Mouse (Mus musculus) hindbrain, embryonic 11.5 days (tissue): ENCODE data around the gene Nme1. TPM values are rescaled to one million over a fixed set of nuclear protein-coding genes. Genes with fewer than 3 reads are reported as not detected.
A peak's percentile ranks its signal among the peaks of the same experiment; 100 is the strongest.

Experiments
- ATAC-seq: fragments of 200-750 bp; cut with Nextera tagmentation; 2 replicates; pipeline ENCODE4 v1.8.0; 2017; ENCODE audit warnings: mild to moderate bottlenecking, moderate TSS enrichment, moderate library complexity; ENCODE audit not compliant: low FRiP score
- DNase-seq: peaks from one replicate; pipeline ENCODE4 v3.0.0-alpha.2; 2015; ENCODE audit warnings: low spot score
- H3K27ac ChIP-seq: fragments of 300-500 bp; sonication (generic); 2 replicates; pipeline ENCODE4 v1.5.1; 2014; ENCODE audit warnings: mild to moderate bottlenecking, low read depth, low read length
- H3K27me3 ChIP-seq: fragments of 300-500 bp; sonication (generic); 2 replicates; pipeline ENCODE4 v1.6.1; 2014; ENCODE audit warnings: mild to moderate bottlenecking, low read length, moderate library complexity, mixed read lengths; ENCODE audit not compliant: control insufficient read depth, insufficient read depth
- H3K36me3 ChIP-seq: fragments of 300-500 bp; sonication (generic); 2 replicates; pipeline ENCODE4 v1.6.1; 2014; ENCODE audit warnings: mild to moderate bottlenecking, low read length, moderate library complexity, mixed read lengths; ENCODE audit not compliant: control insufficient read depth, insufficient read depth
- H3K4me1 ChIP-seq: fragments of 300-500 bp; sonication (generic); replicated peaks from 2 replicates; pipeline ENCODE4 v1.6.1; 2014; ENCODE audit warnings: low read length, mixed read lengths; ENCODE audit not compliant: control insufficient read depth, insufficient read depth
- H3K4me2 ChIP-seq: fragments of 300-500 bp; sonication (generic); replicated peaks from 2 replicates; pipeline ENCODE4 v1.6.1; 2014; ENCODE audit warnings: mild to moderate bottlenecking, low read depth, low read length
- H3K4me3 ChIP-seq: fragments of 300-500 bp; sonication (generic); 2 replicates; pipeline ENCODE4 v1.5.1; 2014; ENCODE audit warnings: low read depth, low read length
- H3K9ac ChIP-seq: fragments of 300-500 bp; sonication (generic); 2 replicates; pipeline ENCODE4 v1.6.1; 2014; ENCODE audit warnings: low read depth, low read length
- H3K9me3 ChIP-seq: fragments of 300-500 bp; sonication (generic); 2 replicates; pipeline ENCODE4 v1.6.1; 2016; ENCODE audit warnings: low read length; ENCODE audit not compliant: control insufficient read depth
- WGBS: fragments of 180-500 bp; shearing (Covaris S2); extraction: QIAGEN DNeasy Blood & Tissue Kit; methylation state at CpG from one replicate; pipeline ENCODE4 v1.1.7; 2014; 5-methylcytosine and 5-hydroxymethylcytosine counted together
- polyA plus RNA-seq: library from polyadenylated mRNA; unstranded; fragments of >200 nt; fragmentation: Nextera tagmentation; extraction: Ambion mirVana; gene quantifications from 2 replicates; pipeline ENCODE4 v1.2.1, GENCODE M21; 2014

Gene Nme1
- 198 and 206 TPM in 2 replicates for polyA plus RNA-seq

GRCm38 (mm10) chr11:93968005-93968847 is at the start of gene Nme1, which contains the start of gene Gm20390:
TSS of gene Nme1 (minus strand) at chr11:93968521.
TSS of gene Gm20390 (minus strand) at chr11:93968293.
- H3K36me3 ChIP-seq: peaks cover 11% of the 10 kb centered on the region; the same call in 1 of the 2 replicates
- H3K9ac ChIP-seq: peak within 1 kb of the TSS; percentile 89
- WGBS: under 1% methylated on average over 40 of the region's 40 CpGs
- DNase-seq: peak; percentile 99
- H3K9me3 ChIP-seq: no peaks in the 10 kb centered on the region
- peak within 1 kb of the TSS; percentile 81 for H3K4me3 ChIP-seq
- peak; percentile 97 for ATAC-seq
- H3K4me1 ChIP-seq: no peaks in the 10 kb centered on the region
- peak within 1 kb of the TSS; percentile 56 for H3K27ac ChIP-seq
- no peaks in the 10 kb centered on the region for H3K27me3 ChIP-seq
- H3K4me2 ChIP-seq: peak within 1 kb of the TSS; percentile 80

- Histone ChIP-seq H3K4me3 (no peak overlapping the region), H3K9ac (no peak overlapping the region), H3K27ac (no peak overlapping the region), H3K36me3 (no peaks in the 10 kb centered on the region), H3K27me3 (no peaks in the 10 kb centered on the region), H3K4me2 (no peak overlapping the region), H3K9me3 (no peaks in the 10 kb centered on the region), H3K4me1 (no peaks in the 10 kb centered on the region)
- ATAC-seq: no peak
- WGBS: 96% methylated on average over 2 of the region's 2 CpGs
- no peak for DNase-seq
These were observed 35.0 kb upstream of the Nme1 start for GRCm38 (mm10) chr11:94003346-94003745.

GRCm38 (mm10) chr11:93999276-93999675 is 31.0 kb upstream of the Nme1 start:
- no peak overlapping the region for H3K9ac ChIP-seq
- ATAC-seq (no peak), DNase-seq (no peak)
- no peaks in the 10 kb centered on the region for H3K9me3 ChIP-seq
- H3K4me1 ChIP-seq: peaks cover 6% of the 10 kb centered on the region
- no peak overlapping the region for H3K4me2 ChIP-seq
- H3K27ac ChIP-seq: no peak overlapping the region
- no peaks in the 10 kb centered on the region for H3K36me3 ChIP-seq
- H3K27me3 ChIP-seq: no peaks in the 10 kb centered on the region
- no peak overlapping the region for H3K4me3 ChIP-seq

GRCm38 (mm10) chr11:93997141-93997775 is 28.9 kb upstream of the Nme1 start:
- Histone ChIP-seq H3K4me2 (peak overlapping the region; percentile 76), H3K36me3 (no peaks in the 10 kb centered on the region), H3K4me1 (peaks cover 6% of the 10 kb centered on the region), H3K27me3 (no peaks in the 10 kb centered on the region), H3K9ac (peak overlapping the region; percentile 27; the same call in 1 of the 2 replicates), H3K4me3 (peak overlapping the region; percentile 88), H3K27ac (no peak overlapping the region), H3K9me3 (no peaks in the 10 kb centered on the region)
- ATAC-seq (no peak), DNase-seq (peak; percentile 4)
- WGBS: 37% methylated on average over 13 of the region's 13 CpGs

DNA sequence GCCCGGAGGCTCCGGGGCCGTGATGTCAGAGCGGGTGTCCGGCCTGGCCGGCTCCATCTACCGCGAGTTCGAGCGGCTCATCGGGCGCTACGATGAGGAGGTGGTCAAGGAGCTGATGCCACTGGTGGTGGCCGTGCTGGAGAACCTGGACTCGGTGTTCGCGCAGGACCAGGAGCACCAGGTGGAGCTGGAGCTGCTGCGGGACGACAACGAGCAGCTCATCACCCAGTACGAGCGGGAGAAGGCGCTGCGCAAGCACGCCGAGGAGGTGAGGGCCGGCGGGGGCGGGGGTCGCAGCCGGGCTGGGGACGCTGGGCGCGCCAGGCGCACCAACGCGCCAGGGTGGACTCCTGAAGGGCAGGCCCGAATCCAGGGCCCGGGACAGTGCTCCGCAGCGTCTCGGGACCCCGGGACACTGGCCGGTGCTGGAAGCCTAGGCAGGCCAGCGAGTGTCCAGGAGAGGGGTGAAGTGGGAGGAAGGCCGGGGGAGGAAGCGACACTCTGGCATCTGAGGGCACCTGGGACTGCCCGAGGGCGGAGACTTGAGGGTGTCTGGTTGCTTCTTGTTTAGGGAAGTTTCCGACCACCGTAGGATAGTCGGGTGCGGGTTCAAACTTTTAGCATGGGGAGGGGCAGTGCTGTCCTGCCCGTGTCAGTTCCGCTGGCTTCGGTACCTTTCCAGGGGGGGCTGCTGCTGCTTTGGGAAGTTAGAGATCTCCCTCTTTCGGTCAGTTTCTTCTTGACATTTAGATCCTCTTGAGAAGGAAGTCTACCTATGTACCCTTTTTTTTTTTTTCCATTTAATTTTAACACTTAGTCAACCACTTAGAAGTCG is 28.2 kb upstream of the Nme1 start:
- H3K27me3 ChIP-seq: no peaks in the 10 kb centered on the region
- no peaks in the 10 kb centered on the region for H3K36me3 ChIP-seq
- under 1% methylated on average over 58 of the region's 58 CpGs for WGBS
- DNase-seq (peak; percentile 71), ATAC-seq (peak; percentile 72)
- peak overlapping the region; percentile 76 for H3K4me2 ChIP-seq
- peaks cover 6% of the 10 kb centered on the region for H3K4me1 ChIP-seq
- peak overlapping the region; percentile 88 for H3K4me3 ChIP-seq
- no peaks in the 10 kb centered on the region for H3K9me3 ChIP-seq
- H3K27ac ChIP-seq: peak overlapping the region; percentile 90
- H3K9ac ChIP-seq: peak overlapping the region; percentile 80

- peak; percentile 93 for ATAC-seq
- Histone ChIP-seq H3K4me3 (peak within 1 kb of the TSS; percentile 88), H3K4me1 (peaks cover 6% of the 10 kb centered on the region), H3K27me3 (no peaks in the 10 kb centered on the region), H3K9me3 (no peaks in the 10 kb centered on the region), H3K27ac (peak within 1 kb of the TSS; percentile 90), H3K9ac (peak within 1 kb of the TSS; percentile 80), H3K4me2 (peak within 1 kb of the TSS; percentile 76), H3K36me3 (no peaks in the 10 kb centered on the region)
- peak; percentile 99 for DNase-seq
- WGBS: under 1% methylated on average over 47 of the region's 70 CpGs
These were observed 27.5 kb upstream of the Nme1 start, which contains the start of gene Spag9 for GRCm38 (mm10) chr11:93995720-93996305. TSS of gene Spag9 (plus strand) at chr11:93996091.

- ATAC-seq (peak; percentile 52), DNase-seq (no peak)
- Histone ChIP-seq H3K27me3 (no peaks in the 10 kb centered on the region), H3K4me2 (peak overlapping the region; percentile 56), H3K36me3 (no peaks in the 10 kb centered on the region), H3K27ac (peak overlapping the region; percentile 90), H3K9ac (peak overlapping the region; percentile 74), H3K9me3 (no peaks in the 10 kb centered on the region), H3K4me3 (peak overlapping the region; percentile 88), H3K4me1 (peaks cover 6% of the 10 kb centered on the region)
- 8% methylated on average over 15 of the region's 15 CpGs for WGBS
These were observed 26.9 kb upstream of the Nme1 start for GRCm38 (mm10) chr11:93995111-93995719.

DNA sequence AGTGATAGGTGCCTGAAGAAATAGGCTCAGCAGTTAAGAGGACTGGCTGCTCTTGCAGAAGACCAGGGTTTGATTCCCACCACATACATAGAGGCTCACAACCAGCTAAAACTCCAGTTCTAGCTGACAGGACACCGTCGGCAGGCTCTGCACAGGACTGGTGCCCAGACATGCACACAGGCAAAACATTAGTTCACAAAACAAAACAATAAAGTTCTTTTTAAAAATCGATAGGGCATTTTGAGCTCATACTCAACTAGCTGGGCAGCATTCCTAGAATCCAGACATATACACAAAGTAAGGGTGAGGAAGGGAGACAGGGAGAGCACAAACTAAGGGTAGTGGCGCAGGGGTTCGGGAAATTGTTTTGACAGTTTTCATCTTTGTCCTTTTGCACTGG is 26.2 kb upstream of the Nme1 start:
- Histone ChIP-seq H3K9me3 (no peaks in the 10 kb centered on the region), H3K4me3 (no peak overlapping the region), H3K27me3 (no peaks in the 10 kb centered on the region), H3K4me1 (peaks cover 6% of the 10 kb centered on the region), H3K27ac (no peak overlapping the region), H3K9ac (no peak overlapping the region; the same call in 1 of the 2 replicates), H3K36me3 (no peaks in the 10 kb centered on the region), H3K4me2 (no peak overlapping the region)
- DNase-seq (no peak), ATAC-seq (no peak)
- 67% methylated on average over 5 of the region's 5 CpGs for WGBS
